Mouse (Mus musculus) bone marrow, adult 2 months (tissue): Measurements from ENCODE around the gene Zhx3.

Experiments used
- CTCF ChIP-seq: fragments of 200-500 bp; IDR thresholded peaks from 2 replicates; pipeline ENCODE4 v1.5.1; 2011; ENCODE audit warnings: low read length, control low read depth; ENCODE audit not compliant: control insufficient read depth, insufficient read depth
- POLR2A ChIP-seq: fragments of 200-500 bp; IDR thresholded peaks from 2 replicates; pipeline ENCODE4 v1.6.1; 2011; ENCODE audit warnings: low read depth, mild to moderate bottlenecking, control low read depth, low read length, borderline replicate concordance; ENCODE audit not compliant: control insufficient read depth

DNA sequence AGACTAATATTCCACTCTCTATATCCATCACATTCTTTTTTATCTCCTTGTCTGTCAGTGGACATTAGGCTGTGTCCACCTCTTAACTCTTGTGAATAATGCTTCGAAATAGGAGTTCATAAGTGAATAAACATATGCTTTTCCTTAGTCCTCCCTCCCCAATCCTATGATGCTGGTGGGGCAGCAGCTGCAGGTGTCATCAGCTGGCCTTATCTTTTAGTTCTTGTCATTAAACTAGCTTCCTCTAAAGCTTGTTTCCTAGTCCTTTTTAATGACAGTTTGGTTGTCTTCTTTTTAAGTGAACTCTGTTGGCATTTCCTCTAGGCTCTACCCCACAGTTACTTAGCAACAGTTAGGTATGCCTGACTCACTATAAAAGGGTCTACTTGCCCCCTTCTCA is 83.8 kb downstream of the Zhx3 start:
- no peak for TF ChIP-seq CTCF
- TF ChIP-seq POLR2A: no peak
